Mouse (Mus musculus) brown adipose tissue, adult 24 weeks (tissue): Measurements from ENCODE around the gene Npy4r. TPM values are rescaled to one million over a fixed set of nuclear protein-coding genes. Genes with fewer than 3 reads are reported as not detected.

Experiments
- polyA plus RNA-seq: library from polyadenylated mRNA; stranded (reverse); fragments of >200 nt; gene quantifications from 2 replicates; pipeline ENCODE4 v1.2.4, GENCODE M21; 2012; ENCODE audit not compliant: missing spikeins, insufficient read depth, insufficient read length

Npy4r gene
- polyA plus RNA-seq, 1 experiment: not detected

Other genes with a start within 250 kb of the Npy4r start
- 1.2 and 1.7 TPM in 2 replicates for gene Gdf10, start 228.9 kb downstream of the Npy4r start, polyA plus RNA-seq
- gene Gdf2, start 211.4 kb downstream of the Npy4r start, polyA plus RNA-seq: not detected in 2 replicates
- gene Rbp3, start 198.5 kb downstream of the Npy4r start, polyA plus RNA-seq: not detected in 2 replicates
- gene Zfp488, start 173.7 kb downstream of the Npy4r start, polyA plus RNA-seq: not detected in 2 replicates
- not detected in 2 replicates for gene Gm30083, start 137.3 kb downstream of the Npy4r start, polyA plus RNA-seq
- gene Gm5460, start 135.7 kb downstream of the Npy4r start, polyA plus RNA-seq: not detected in 2 replicates
- not detected in 2 replicates for gene Antxrl, start 99.8 kb downstream of the Npy4r start, polyA plus RNA-seq
- 2.2 and 4.6 TPM in 2 replicates for gene Anxa8, start 66.5 kb downstream of the Npy4r start, polyA plus RNA-seq
- gene A630023A22Rik, start 49.7 kb downstream of the Npy4r start, polyA plus RNA-seq: not detected in 2 replicates
- gene Gprin2, start 49.2 kb upstream of the Npy4r start, polyA plus RNA-seq: 0.12 and 1.2 TPM in 2 replicates
- gene Syt15, start 67.1 kb upstream of the Npy4r start, polyA plus RNA-seq: 0.29 TPM in 1 of 2 replicates, not detected in the other
- 6.3 and 9.9 TPM in 2 replicates for gene Shld2, start 158.0 kb upstream of the Npy4r start, polyA plus RNA-seq
- 115 and 160 TPM in 2 replicates for gene Glud1, start 158.2 kb upstream of the Npy4r start, polyA plus RNA-seq
- 2.9 TPM in 1 of 2 replicates, not detected in the other for gene Fam25c, start 202.9 kb upstream of the Npy4r start, polyA plus RNA-seq
- 136 and 188 TPM in 2 replicates for gene Sncg, start 222.3 kb upstream of the Npy4r start, polyA plus RNA-seq
- gene Mmrn2, start 223.0 kb upstream of the Npy4r start, polyA plus RNA-seq: 5.0 and 12.8 TPM in 2 replicates